Mouse (Mus musculus) layer of hippocampus, adult 2 months (tissue): ENCODE measurements at regions not wholly inside any gene's neighbourhood (a gene's known extent, or its start where the extent isn't known, plus 50 kb on each side); places are given as distances from the start of the nearest gene placed in this dataset.

Experiments
- DNase-seq, 2 experiments: peaks; one replicate each; pipeline ENCODE4 v3.0.0; 2022; ENCODE audit warnings: low spot score in 2 of 2
- H3K27ac ChIP-seq: fragments of 200-600 bp; 2 replicates; pipeline ENCODE4 v1.8.1; 2022
- H3K4me3 ChIP-seq: fragments of 200-600 bp; 2 replicates; pipeline ENCODE4 v1.8.1; 2022; ENCODE audit warnings: mild to moderate bottlenecking
- CTCF ChIP-seq: fragments of 200-600 bp; conservative IDR thresholded peaks from 2 replicates; pipeline ENCODE4 v1.8.1; 2022; ENCODE audit warnings: antibody characterized with exemption, mild to moderate bottlenecking, moderate library complexity

- H3K27ac ChIP-seq = no peak overlapping the region
- DNase-seq = no peak
- TF ChIP-seq CTCF = no peak
- H3K4me3 ChIP-seq = no peak overlapping the region
These were observed 268.3 kb upstream of the Prox1 start for GRCm38 (mm10) chr1:190438789-190439188.

- TF ChIP-seq CTCF = no peak
- no peak overlapping the region for H3K27ac ChIP-seq
- no peak for DNase-seq
- no peak overlapping the region for H3K4me3 ChIP-seq
These were observed 252.4 kb upstream of the Prox1 start for GRCm38 (mm10) chr1:190422874-190423273.

DNA sequence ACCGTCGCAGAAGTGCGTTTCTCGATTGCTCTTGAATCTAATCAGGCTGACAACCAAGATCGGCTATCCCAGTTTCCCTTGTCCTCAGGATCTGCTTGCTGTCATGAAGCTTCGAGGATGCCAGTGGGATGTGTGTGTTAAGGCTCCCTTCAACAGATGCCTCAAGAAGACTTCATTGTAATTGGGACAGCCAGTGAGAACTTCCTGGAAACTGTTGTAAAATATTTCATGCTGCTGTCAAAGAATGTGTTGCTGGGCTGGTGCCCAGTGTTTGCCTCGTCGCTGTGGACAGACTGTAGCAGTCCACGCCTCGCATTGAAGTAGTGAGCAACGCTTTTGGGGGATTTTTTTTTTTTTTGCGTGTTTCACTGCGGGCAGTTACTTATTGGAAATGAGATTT, 249.2 kb upstream of the Prox1 start:
- Histone ChIP-seq H3K4me3 (no peak overlapping the region), H3K27ac (no peak overlapping the region)
- TF ChIP-seq CTCF = no peak
- peak; percentile 14 to 19 for DNase-seq

DNA sequence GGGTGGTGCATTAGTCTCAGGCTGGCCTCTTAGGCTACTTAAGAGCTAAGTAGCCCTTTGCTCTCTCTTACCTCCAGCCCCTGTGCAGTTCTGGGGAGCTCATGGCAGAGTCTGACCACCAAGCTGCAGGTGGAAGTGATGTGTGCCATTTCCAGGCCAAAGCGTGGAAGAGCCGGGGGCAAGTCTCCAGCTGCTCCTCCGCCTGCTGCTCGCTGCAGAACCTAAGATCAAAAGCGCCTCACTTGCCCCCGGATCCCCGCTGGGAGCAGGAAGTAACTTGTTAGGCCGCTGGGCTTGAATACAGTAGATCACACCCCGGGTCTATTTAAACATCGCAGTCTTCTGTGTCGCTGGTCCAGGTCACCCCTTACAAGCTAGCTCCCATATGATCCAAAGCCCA, 246.8 kb upstream of the Prox1 start:
- TF ChIP-seq CTCF = no peak

GRCm38 (mm10) chr1:190411756-190412155, 241.2 kb upstream of the Prox1 start:
- no peak for TF ChIP-seq CTCF
- Histone ChIP-seq H3K27ac (0 out of 2 replicates have a peak overlapping the region, but pooled peaks have one; percentile 10), H3K4me3 (no peak overlapping the region)
- DNase-seq = no peak

More for the DNA sequence above, 246.8 kb upstream of the Prox1 start:
- no peak overlapping the region for H3K4me3 ChIP-seq
- H3K27ac ChIP-seq = no peak overlapping the region
- no peak for DNase-seq

- no peak for DNase-seq
- TF ChIP-seq CTCF = no peak
- H3K27ac ChIP-seq = no peak overlapping the region
- no peak overlapping the region for H3K4me3 ChIP-seq
These were observed 232.8 kb upstream of the Prox1 start for GRCm38 (mm10) chr1:190403335-190403734.

DNA sequence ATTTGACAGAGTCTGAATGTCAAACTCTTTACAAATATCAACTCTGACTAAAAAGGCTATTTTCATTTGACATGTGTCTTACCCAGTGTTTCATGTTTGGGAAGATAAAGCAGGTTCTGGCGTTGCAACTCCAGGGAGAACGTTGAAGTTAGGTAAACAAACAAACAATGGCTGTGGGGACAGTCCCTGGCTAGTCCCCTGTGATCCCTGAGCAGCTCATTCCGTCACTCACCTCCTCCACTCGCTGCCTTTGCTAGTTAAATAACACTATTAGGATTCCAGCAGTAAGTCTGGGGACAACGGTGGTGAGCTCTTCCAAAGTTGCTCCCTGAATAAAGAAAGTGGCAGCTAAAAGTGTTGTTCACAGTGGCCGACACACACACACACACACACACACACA, 227.8 kb upstream of the Prox1 start:
- H3K4me3 ChIP-seq = no peak overlapping the region

DNA sequence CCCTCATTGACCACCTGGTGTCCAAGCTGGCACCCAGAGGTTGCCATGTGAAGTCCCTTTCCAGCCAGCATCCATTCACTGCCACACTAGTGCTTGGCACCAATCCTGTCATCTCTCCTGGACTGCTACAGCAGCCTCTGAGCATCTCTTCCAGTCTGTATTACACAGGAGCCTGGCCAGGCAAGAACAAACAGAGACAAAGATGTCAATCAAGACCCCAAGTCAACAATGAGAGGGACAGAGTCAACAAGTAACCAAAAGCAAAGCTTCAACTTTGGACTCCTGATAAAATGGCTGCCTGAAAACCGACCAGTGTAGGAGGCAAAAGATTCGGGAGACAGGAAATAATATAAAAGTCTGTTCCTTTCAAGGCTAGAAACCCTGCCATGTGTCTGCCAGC, 227.3 kb upstream of the Prox1 start:
- Histone ChIP-seq H3K4me3 (no peak overlapping the region), H3K27ac (no peak overlapping the region)
- DNase-seq = no peak
- no peak for TF ChIP-seq CTCF

More for the DNA sequence above, 227.8 kb upstream of the Prox1 start:
- no peak for TF ChIP-seq CTCF
- no peak for DNase-seq
- H3K27ac ChIP-seq = no peak overlapping the region

- Histone ChIP-seq H3K27ac (peak overlapping the region; percentile 83; the same call in 1 of the 2 replicates), H3K4me3 (no peak overlapping the region)
- TF ChIP-seq CTCF = no peak
- DNase-seq = no peak
These were observed 222.5 kb upstream of the Prox1 start for GRCm38 (mm10) chr1:190393061-190393460.

DNA sequence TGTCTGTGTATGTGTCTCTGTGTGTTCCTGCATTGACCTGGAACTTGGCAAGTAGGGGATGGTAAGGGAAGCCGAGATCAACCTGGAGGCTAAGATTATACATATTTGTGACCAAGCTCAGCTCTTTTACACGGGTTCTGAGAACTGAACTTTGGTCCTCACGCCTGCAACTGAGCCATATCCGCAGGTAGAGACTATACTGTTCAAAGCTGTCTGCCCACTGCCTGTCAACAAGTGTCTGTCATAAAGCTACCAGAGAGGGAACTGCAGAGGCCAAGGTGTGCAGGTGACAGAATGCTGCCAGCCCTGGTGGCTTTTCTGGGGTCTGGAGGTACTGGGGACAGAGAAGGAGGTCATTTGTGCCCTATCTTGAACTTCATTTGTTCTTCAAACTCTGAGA, 218.3 kb upstream of the Prox1 start:
- no peak overlapping the region for H3K4me3 ChIP-seq

GRCm38 (mm10) chr1:190384555-190384954, 214.0 kb upstream of the Prox1 start:
- Histone ChIP-seq H3K4me3 (no peak overlapping the region), H3K27ac (no peak overlapping the region)
- no peak for DNase-seq
- TF ChIP-seq CTCF = no peak

More for the DNA sequence above, 218.3 kb upstream of the Prox1 start:
- TF ChIP-seq CTCF = no peak
- no peak overlapping the region for H3K27ac ChIP-seq
- no peak for DNase-seq

GRCm38 (mm10) chr1:190383256-190383838, 212.8 kb upstream of the Prox1 start:
- no peak overlapping the region for H3K27ac ChIP-seq
- H3K4me3 ChIP-seq = no peak overlapping the region
- no peak for TF ChIP-seq CTCF
- no peak for DNase-seq

DNA sequence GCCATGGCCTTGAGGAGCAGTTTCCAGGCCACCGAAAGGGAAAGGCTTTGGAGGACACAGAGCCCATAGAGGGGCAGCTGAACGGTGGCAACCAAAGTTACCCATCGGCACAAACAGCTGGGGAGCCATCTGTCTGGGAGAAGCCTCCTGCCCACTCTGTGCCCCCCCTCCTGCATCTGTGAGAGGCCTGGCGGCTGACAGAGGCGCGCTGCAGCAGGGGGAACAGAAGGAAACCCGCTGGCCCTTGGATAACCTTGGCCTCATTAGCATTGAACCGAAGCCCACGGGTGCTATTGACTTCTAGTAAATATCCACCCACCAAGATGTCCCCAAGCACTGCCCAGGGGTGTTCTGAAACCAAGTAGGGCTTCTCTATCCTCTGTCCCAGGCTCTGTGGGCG, 209.6 kb upstream of the Prox1 start:
- TF ChIP-seq CTCF = no peak
- no peak for DNase-seq
- Histone ChIP-seq H3K27ac (no peak overlapping the region), H3K4me3 (no peak overlapping the region)

- 0 out of 2 replicates have a peak overlapping the region, but pooled peaks have one; percentile 14 for H3K27ac ChIP-seq
- no peak for TF ChIP-seq CTCF
- DNase-seq = no peak
- peak overlapping the region; percentile 13; the same call in 1 of the 2 replicates for H3K4me3 ChIP-seq
These were observed 204.8 kb upstream of the Prox1 start for GRCm38 (mm10) chr1:190375160-190375880.
